Mouse (Mus musculus) spleen, postnatal 4 days (tissue): ENCODE results near the gene Zfp385c.
A peak's percentile ranks its signal among the peaks of the same experiment; 100 is the strongest.
"Not testable (repeated sequence)": the region's sequence is repeated elsewhere in the genome, so short reads cannot be mapped to it uniquely, and the experiment has no call there.

Source experiments
- DNase-seq, 2 experiments: peaks; one replicate each; pipeline ENCODE4 v3.0.0; 2022; ENCODE audit warnings: low spot score in 2 of 2

Zfp385c gene

DNA sequence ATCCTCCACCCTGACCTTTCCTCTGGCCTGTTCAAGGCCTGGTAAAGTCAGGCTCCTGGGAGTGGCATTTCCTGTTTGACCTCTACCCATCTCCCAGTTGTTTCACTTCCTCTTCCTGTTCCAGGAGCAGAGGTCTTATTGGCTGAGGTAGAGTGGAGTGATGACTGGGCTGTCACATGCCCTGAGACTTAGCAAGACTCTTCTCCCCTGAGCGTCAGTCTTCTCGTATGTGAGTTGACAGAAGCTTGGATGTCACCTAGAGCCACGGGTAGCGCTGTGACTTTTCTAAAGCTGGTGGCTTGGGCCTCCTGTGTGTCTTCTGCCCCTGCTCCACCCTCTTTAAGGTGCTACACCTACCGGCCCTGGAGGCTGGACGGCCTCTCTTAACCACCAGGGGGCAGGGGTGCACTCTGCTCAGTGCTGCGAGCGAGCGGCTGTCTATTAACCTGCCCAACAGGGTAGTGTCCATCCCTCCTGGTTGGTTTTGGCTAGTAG lies 65.5 kb downstream of the Zfp385c start:
- DNase-seq, result peak; percentile 82 to 91

DNA sequence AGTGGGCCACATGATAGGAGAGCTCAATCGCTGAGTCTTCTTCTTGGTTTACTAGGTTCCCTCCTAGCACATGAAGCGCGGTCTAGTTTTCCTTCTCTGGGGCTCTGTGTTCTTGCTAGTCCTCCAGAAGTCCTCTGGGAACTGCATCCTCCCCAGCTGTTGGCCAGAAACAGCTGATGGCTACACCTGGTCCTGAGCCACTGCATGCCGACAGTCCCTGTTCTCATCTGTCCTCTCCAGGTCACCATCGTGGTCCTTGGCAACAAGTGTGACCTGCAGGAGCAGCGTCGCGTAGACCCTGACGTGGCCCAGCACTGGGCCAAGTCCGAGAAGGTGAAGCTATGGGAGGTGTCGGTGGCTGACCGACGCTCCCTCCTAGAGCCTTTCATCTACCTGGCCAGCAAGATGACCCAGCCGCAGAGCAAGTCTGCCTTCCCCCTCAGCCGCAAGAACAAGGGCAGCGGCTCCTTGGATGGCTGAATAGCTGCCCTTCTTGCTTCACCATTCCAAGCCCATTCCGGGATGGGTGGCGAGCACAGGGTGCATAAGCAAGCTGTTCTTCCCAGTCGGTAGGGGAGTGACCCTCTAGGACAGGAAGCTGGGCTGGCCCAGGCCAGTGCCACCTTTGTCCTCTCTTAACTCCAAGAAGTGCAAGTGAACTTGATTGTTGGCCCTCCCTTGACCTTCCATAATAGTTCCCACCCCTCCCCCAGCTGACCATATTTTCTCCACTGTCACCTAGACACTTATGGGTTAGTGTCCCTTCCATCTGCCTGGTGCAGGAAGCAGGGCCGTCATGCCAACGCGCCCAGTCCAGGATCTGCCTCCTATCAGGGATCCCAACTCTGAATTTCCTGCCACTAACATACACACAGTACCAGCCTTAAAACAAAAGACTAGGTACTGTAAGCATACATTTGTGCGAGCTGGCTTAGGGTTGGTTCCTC lies 66.2 kb downstream of the Zfp385c start:
- no peak for DNase-seq

DNA sequence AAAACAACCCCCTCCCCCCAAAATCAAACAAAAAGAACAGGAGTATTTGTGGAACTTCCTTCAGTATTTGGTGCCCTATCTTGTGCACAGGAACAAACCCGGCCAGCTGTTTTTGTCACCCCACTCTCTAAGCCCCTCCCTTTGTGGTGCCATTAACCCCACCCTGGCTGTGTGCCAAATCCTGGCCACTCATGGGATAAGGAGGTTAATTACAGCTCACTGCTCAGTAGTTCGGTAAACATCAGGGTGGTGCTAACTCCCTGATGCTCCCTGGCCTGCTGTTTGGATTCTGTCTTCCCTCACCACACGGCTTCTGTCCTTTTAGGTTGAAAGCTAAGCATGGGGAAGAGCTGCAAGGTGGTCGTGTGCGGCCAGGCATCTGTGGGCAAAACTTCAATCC lies 68.4 kb downstream of the Zfp385c start:
- peak; percentile 66 to 83 for DNase-seq

DNA sequence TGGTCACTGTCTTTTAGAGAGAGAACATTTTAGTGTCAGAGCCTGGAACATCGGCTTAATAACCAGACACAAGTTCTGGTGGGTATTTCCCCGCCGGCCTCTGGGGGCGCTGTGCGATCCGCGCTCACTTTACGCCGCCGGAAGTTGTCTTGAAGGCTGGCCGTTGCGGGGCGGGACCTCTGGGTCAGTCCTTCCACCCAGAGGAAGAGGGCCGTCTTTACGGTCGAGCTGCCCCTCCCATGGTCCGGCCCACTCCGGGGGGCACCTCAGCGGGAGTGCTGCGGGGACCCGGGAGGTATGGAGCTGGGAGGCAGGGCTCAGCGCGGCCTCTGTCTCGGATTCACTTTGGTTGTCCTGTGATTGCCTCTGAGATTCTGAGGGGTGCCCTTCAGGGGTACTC lies 69.5 kb downstream of the Zfp385c start:
- DNase-seq, result peak; percentile 95 to 98

DNA sequence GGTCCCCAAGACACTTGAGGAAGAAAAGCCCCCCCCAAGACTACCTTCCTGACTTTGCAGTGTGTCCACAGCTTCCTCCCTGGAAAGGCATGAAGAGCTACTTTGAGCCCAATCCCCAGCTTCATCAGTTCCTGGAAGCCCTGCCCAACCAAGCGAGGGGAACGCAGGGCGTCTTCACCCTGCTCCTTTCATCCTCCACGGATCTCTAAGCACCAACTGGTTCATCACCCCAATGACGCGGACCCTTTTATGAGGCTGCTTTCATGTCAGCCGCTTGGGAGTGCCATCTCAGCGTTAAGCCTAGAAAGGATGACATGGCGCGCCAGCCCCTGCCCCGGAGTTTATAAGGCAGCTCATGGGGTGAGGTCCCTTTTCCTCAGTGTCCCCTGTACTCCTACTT lies 72.3 kb downstream of the Zfp385c start, which contains the start of gene Dnajc7:
Gene Dnajc7, minus strand, starts transcription at position 187 of the 400 bp plus-strand sequence.
- DNase-seq, result no peak

DNA sequence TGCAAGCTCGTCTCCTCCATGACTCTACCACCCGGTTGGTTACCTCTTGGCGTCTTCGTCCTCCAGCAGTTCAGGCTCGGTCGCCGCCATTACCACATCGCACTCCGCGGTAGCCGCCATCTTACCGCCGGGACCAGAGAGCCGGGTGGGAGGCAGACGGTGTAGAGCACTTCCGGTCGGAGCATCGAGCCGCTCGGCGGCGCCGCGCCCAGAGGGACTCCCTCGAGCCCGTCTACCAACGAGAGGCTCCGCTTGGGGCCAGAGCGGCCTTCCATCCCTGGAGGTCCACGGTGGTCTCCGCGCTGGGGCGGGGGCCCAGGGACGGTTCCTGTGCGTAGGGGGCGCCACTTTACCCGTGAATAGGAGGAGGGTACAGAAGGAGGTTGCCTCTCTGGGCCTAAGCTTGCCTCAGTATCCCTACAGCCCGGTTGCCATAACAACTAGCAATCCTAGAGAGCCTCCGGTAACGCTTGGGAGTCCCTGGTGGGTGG lies 72.7 kb downstream of the Zfp385c start:
- peak; percentile 95 to 97 for DNase-seq

DNA sequence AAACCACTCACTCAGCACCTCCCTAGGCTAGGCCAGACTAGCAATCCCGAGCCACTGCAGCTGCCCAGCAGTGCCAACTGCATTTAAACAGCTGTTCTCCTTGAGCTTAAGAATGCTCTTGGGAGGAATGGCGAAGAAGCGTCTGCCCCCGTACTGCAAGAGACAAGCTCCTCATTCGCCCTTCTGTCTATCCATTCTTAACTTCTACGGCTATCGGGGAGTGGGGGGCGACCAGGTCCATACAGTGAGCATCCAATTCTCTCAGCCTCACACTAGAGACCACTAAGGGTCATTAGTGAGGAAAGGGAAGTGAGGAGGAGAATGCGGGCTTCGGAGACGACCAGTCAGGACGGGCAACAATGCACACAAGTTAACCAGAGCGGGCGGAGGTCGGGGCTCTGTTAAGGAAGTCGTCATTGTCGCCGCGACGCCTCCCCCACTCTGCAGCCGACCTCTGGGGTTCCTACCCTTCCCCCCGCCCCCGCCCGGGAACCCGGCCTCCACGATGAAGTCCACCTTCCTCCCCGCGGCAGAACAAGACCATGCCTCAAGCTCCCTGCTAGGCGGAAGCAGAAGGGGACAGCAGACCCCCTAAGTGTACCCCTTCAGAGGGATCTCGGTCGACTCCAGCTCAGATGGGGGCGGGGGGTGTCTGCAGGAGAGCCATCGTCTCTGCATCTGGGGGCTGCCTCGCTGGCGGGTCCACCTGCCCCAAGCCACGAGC lies 73.3 kb downstream of the Zfp385c start, which contains the start of gene Nkiras2:
Gene Nkiras2, plus strand, starts transcription at position 484 of the 724 bp plus-strand sequence.
- DNase-seq, result peak; percentile 69 to 86

DNA sequence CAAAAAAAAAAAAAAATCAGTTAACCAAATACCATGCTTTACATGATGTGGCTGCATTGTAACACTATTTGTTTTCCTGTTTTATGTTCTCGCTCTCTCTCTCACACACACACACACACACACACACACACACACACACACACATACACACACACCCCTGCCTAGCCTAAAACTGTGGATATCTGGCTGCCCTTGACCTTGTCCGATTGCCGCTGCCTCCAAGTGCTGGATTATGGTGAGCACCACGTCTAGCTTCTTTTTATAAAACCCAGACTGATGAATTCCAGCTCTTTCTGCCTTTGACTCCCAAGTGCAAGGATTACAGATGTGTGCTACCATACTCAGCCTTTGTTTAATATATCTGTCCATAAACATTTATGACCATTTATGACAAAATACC lies 74.8 kb downstream of the Zfp385c start:
- no peak for DNase-seq

DNA sequence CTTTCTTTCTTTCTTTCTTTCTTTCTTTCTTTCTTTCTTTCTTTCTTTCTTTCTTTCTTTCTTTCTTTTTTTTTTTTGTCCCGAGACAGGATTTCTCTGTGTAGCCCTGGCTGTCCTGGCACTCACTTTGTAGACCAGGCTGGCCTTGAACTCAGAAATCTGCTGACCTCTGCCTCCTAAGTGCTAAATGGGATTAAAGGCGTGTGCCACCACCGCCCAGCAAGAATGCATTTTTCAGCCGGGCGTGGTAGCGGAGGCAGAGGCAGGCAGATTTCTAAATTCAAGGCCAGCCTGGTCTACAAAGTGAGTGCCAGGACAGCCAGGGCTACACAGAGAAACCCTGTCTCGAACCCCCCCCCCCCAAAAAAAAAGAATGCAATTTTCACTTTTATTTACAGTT lies 75.4 kb downstream of the Zfp385c start:
- DNase-seq, result not testable (repeated sequence)

DNA sequence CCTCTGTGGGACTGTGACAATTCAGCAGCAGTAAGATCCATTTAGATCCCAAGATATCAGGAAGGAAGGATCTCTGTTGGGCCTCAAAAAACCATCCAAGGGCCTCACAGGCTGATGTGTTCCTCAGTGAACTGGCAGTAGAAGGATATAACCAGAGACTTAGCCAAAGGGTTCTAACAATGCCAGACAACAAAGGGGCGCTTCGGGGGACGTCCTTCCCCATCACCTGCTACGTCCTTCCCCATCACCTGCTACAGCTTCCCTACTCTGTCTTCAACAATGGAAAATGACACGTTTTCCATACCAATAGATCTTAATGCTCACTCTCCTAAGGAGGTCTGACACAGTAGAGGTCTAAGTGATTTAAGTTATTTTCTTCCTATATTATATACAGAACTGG lies 75.9 kb downstream of the Zfp385c start:
- no peak for DNase-seq

DNA sequence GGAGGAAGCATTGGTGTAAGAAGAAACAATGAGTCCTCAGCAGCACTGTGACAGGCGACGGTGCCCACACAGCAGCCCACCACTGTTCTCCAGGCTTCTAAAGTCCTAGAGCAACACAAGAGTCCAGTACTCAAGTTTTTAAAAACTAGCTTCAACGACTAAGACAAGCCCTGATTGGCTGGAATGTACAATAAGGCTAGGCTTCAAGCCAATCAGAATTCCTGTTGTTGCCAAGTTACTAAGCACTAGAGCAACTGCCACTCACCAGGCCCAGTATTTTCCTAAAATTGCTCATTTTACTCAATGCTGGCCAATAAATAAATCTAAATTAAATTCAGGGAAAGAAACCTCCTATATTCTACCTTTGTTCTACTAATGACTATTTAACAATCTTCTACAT lies 79.0 kb downstream of the Zfp385c start:
- DNase-seq, result no peak

DNA sequence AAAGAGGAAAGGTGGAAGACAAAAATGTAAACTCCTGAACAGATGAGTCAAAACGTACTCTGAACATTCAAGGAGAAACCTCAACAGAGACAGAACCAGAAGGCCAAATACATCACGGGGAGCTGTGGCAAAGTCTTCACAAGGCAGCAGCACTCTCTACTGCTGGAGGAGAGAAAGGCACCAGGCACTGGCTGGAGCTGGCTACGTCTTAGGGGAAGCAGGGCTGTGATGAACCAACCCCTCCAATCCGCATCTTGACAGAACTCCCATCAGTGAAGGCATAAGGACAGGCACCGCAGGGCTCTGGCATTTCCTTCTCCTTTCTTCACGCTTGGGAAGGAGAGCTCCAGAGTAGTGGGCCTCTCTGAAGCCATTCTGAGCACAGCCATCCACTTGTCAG lies 80.6 kb downstream of the Zfp385c start:
- no peak for DNase-seq

DNA sequence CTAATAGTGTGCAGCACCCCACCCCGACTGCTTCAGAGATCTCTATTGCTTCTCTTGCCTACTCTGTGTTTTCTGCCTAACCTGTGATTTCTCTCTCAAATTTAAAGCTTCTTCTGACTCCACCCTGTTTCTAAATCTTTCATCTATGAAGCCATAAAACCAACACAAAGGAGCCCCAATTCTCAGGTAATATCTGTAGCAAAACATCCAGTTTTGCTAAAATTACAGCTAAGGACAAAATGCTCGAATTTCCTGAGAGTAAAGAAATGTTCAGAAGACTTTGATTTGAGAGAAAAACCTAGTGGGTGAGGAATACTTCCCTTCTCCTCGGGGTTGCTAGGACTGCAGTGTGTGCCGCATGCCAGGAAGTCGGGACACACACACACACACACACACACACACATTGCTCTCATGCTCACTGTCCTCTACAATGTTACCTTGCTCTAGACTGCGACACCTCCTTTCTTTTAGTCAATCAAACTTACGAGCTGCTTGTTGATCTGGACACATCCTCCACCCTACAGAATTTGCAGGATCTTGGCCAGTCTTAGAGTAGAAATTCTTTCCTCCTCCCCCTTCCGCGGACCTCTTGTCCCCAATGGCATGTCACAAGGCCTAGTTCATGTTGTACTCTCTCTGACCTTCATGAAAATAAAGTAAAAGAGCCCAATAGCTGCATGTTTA lies 82.1 kb downstream of the Zfp385c start:
- DNase-seq, result no peak

DNA sequence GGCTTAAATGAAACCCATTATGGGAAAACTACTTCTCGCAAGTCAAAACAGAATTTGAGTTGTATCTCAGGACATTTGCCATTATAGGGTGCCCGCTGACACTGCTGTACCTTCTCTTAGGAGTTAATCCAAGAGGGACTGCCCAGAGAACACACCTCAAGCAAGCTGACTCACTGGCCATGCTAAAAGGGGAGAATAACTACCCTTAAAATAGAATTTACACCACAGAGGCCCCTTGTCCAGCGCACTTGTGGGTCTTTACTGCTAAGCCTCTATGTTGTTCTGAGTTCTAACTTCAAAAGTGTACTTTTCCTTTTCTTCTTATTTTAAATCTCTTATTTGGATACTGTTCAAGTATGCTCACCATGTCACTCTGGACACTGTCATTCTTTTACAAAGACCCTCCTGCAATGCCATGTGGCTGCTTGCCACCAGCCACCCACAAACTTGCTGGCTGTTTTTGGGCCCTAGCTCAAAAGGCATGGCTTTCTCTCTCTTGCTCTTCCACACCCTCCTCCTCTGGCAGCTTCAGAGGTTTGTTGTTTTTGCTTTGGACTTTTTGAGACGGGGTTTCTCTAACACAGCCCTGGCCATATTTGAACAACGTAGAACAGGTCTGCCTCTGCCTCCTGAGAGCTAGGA lies 82.8 kb downstream of the Zfp385c start:
- no peak for DNase-seq

DNA sequence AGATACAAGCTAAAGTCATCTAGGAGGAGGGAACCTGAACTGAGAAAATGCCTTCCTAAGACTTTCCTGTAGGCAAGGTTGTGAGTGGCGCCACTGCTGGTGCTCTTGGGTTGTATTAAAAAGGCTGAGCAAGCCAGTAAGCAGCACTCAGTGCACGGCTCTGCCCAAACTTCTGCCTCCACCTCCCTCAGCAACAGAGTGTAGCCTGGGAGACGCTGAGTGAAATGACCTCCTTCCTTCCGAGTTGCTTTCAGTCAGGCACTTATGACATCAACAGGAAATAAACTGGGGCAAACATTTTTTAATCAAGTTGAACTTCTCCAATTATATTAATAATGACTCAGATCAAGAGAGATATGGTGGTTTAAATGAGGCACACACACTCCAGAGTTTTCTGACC lies 83.5 kb downstream of the Zfp385c start:
- no peak for DNase-seq

DNA sequence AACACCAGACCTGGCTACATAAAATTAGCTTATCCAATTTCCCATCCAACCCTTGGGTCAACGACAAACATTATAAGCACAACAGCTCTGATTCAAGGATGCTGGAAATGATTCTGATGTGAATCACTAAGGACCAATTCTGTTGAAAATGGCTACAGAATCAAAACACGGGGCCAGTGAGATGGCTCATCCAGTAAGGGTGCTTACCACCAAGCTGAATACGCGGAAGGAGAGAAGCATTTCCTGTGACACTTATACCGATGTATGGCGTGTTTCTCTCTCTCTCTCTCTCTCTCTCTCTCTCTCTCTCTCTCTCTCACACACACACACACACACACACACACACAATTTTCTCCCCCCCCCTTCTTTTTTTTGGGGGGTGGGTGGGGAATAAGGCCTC lies 85.1 kb downstream of the Zfp385c start:
- no peak for DNase-seq

DNA sequence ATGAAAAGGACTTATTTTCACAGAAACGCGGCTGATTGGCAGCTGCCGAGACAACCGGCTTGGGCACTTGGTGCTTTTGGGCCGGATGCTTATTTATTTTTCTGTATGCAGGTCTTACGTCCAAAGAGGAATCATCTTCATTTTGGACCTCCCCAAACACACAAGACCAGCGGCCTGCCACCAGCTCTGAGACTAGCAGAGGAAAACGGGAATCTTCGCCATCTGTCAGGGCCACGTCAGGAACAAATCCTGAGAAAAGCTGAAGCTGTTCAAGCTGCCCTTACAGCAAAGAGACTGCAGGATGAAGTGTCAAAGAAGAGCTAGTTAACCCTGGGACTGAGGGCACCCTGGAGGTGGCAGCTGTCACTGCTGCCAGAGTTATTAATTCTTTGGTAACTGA lies 86.8 kb downstream of the Zfp385c start:
- no peak for DNase-seq

DNA sequence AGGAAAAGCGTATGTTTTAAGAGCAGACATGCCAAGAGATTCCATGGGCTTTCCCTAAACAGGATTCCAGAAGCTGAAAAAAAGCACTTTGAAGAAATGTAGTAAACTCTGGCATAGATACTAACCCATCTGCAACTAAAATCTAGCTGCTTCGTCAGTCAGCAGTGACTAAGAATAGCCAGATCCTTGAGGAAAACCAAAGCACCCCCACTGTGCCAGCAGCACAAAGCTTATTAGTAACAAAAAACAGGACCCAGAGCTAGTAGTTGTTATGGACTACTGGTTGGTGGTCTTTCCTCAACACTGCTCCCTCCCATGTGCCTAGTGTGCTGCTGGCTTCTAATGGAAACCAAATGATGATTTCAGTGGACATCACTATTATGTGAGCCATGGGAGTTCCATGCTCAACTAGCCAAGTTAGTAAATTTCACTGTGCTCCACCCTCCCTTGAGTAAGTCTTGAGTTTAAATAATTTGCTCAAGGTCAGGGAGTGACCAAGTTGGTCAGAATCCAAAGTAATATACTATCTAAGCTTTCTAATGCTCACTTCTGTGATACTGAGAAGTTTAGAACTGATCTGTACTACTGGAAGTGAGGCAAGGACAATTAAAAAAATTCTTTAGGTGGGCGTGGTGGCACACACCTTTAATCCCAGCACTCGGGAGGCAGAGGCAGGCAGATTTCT lies 87.8 kb downstream of the Zfp385c start:
- DNase-seq, result no peak

DNA sequence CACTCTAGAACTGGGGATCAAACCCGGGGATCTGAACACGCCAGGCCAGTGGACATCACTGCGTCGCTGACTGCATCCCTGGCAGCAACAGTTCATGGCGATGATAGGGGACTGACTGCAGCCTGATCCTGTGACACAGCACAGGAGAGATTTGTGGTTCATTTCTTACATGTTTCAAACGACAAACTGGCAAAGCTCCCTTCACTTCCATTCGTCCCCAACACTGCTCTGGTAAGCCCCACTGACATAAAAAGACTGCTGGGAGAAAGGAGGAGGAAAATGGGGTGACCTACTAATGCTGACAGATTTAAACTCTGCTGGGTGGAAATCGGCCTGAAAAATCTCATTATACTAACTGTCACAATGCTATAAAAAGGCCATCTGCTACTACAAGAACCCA lies 88.4 kb downstream of the Zfp385c start:
- DNase-seq, result no peak

DNA sequence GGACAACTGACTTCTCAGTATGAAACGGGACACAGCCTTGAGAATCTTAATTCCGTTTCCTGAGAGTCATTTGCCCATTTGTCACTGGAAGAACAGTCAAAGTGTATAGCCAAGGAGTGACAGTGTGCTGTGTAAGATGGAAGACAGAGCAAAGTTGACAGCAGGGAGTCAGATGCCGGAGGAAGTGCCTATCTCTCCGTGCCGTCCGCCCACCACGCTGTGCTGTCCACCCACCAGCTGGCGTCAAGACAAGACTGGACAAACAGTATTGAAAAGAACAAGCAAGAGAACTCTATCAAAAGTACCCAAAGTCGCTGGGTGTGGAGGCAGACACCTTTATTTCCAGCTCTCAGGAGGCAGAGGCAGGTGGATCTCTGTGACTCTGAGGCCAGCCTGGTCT lies 89.1 kb downstream of the Zfp385c start:
- DNase-seq, result no peak

DNA sequence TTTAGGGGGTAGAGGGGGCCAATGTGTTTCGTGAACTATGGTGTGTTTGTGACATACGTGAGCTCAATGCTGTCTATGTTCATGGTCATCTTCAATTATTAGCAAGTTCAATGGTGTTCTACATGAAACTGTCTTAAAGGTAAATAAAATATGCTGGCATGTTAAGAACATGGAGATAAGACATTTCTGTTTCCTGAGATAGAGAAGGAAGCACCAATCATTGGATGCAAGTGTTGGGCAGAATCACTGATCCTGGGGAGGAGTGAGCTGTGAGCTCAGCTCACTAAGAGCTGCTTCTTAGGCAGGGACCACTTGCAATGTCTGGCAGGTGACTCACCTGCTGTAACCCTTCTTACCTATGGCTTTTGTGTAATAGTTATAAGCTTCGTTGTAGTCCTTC lies 90.9 kb downstream of the Zfp385c start:
- DNase-seq, result no peak
